Mouse (Mus musculus) brain, embryonic 14.5 days (tissue): Measurements from ENCODE around the gene Akt2.

Source experiments
- CTCF ChIP-seq: fragments of 200-500 bp; IDR thresholded peaks from 2 replicates; pipeline ENCODE4 v1.5.1; 2012; ENCODE audit warnings: inconsistent platforms, mild to moderate bottlenecking, moderate library complexity, borderline replicate concordance; ENCODE audit not compliant: insufficient read depth, insufficient read length; ENCODE audit errors: extremely low read depth
- POLR2A ChIP-seq: fragments of 200-500 bp; IDR thresholded peaks from 2 replicates; pipeline ENCODE4 v1.6.1; 2012; ENCODE audit warnings: mild to moderate bottlenecking, inconsistent platforms, borderline replicate concordance; ENCODE audit not compliant: poor library complexity, insufficient read depth, insufficient read length, severe bottlenecking; ENCODE audit errors: extremely low read depth

DNA sequence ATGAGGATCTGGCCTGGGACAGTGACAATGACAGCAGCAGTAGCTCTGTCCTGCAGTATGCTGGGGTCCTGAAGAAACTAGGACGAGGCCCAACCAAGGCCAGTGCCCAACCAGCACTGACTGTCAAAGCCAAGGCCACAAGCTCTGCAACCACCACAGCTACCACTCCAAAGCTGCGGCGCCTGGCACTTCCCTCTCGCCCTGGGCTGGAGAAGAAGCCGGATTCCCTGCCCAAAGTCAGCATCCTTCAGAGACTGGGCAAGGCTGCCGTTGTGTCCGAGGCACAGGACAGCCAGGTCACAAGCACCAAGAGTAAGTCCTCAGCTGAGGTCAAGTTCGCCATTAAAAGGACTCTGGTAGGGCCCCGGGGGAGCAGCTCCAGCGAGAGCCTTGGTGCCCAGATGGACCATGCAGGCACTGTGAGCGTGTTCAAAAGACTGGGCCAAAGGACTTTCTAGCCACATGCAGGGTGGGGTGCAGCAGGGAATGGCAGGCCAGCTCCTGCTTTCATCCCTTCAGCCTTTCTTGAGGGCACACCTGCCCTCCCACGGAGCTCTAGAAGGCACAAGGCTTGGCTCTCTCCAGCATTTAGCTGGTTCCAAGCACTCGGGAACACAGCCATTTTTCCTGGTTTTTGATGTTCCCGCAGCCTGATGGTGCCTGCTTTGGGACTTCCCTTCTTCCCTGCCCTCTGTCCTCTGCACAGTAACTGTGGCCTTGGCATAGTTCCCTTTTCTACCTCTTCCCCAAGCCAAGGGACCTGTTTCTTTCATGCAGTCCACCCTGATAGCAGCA, 10.8 kb upstream of the Akt2 start:
- no peak for TF ChIP-seq POLR2A
- no peak for TF ChIP-seq CTCF
